Mouse (Mus musculus) cerebellum, adult 2 months (tissue): Measurements from ENCODE around the gene Kcne4. TPM values are rescaled to one million over a fixed set of nuclear protein-coding genes. Genes with fewer than 3 reads are reported as not detected.
"Not testable (repeated sequence)": the region's sequence is repeated elsewhere in the genome, so short reads cannot be mapped to it uniquely, and the experiment has no call there.

ENCODE experiments used
- DNase-seq, 2 experiments: peaks; one replicate each; pipeline ENCODE4 v3.0.0; 2021
- H3K27ac ChIP-seq: fragments of 200-500 bp; 2 replicates; pipeline ENCODE4 v1.5.1; 2012; ENCODE audit warnings: low read length, control low read depth, inconsistent platforms; ENCODE audit not compliant: insufficient read depth
- H3K27me3 ChIP-seq: fragments of 200-500 bp; 2 replicates; pipeline ENCODE4 v1.6.1; 2012; ENCODE audit warnings: inconsistent platforms, mild to moderate bottlenecking, low read length, moderate library complexity; ENCODE audit not compliant: control insufficient read depth, insufficient read depth
- H3K4me1 ChIP-seq: fragments of 200-500 bp; 2 replicates; pipeline ENCODE4 v1.6.1; 2011; ENCODE audit warnings: low read length; ENCODE audit not compliant: control insufficient read depth, insufficient read depth
- H3K4me3 ChIP-seq: fragments of 200-500 bp; replicated peaks from 2 replicates; pipeline ENCODE3; 2011; ENCODE audit warnings: mild to moderate bottlenecking, low read depth, low read length, control low read depth; ENCODE audit not compliant: insufficient read depth
- CTCF ChIP-seq: fragments of 200-500 bp; IDR thresholded peaks from 2 replicates; pipeline ENCODE4 v1.5.1; 2011; ENCODE audit warnings: low read depth, mild to moderate bottlenecking, control low read depth, low read length, moderate library complexity, borderline replicate concordance; ENCODE audit not compliant: insufficient read depth
- POLR2A ChIP-seq: fragments of 200-500 bp; IDR thresholded peaks from 2 replicates; pipeline ENCODE4 v1.6.1; 2011; ENCODE audit warnings: low read length, control low read depth, borderline replicate concordance; ENCODE audit not compliant: insufficient read depth
- WGBS: fragments of 180-500 bp; shearing (Covaris S2); methylation state at CpG from one replicate; pipeline ENCODE4 v1.1.7; 2018; 5-methylcytosine and 5-hydroxymethylcytosine counted together
- polyA plus RNA-seq: library from polyadenylated mRNA; depleted of rRNA; stranded (reverse); fragments of >200 nt; gene quantifications from 2 replicates; pipeline ENCODE4 v1.2.3, GENCODE M21; 2012; rRNA removed

The Kcne4 gene
- polyA plus RNA-seq, result 0.40 and 0.56 TPM in 2 replicates

DNA sequence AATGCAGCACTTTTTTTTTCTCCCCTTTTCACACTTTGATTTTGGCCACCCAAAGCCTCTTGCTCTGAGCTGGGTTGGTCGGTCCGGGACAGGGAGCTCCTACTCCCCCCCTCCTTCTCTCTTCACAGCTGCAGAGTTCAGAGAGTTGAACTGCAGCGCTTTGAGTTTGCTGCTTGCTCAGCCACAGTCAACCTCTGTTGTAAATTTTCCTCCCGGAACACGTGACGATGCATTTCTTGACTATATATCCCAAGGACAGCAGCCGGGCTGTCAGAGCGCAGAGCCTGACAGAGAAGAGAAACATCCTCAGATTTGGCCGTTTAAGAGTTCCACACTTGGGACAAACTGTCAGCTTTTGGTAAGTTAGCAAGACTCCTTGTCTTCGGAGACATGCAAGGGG is at the start of gene Kcne4:
TSS of gene Kcne4 (plus strand) at position 120 of the 400 bp plus-strand sequence.
- no peaks in the 10 kb centered on the region for H3K27me3 ChIP-seq
- H3K4me3 ChIP-seq, result no peak within 1 kb of the TSS
- DNase-seq, result no peak
- TF ChIP-seq POLR2A (no peak), CTCF (no peak)
- H3K27ac ChIP-seq, result no peak within 1 kb of the TSS
- H3K4me1 ChIP-seq, result no peaks in the 10 kb centered on the region
- WGBS, result 71% methylated on average over 10 of the region's 10 CpGs

DNA sequence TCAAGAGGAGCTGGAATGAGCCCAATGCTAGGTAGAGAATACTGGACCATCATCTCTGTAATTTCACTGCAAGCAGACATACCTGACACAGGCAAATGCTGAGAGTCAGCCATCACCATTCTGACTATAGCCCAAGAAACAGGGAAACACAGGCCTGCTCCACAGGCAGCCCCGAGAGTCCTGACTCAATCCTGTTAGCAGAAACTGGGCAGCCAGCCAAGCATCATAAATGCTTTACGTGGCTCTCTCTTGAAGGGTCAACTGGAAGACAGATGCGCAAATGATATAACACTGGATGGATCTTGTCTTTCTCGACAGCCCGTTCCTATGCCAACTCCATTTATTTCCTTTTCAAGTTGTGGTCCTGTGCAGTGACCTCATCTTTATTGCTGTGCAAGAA is 34.7 kb upstream of the Kcne4 start:
- H3K27ac ChIP-seq, result no peak overlapping the region
- WGBS, result 24% methylated on average over 5 of the region's 5 CpGs
- H3K27me3 ChIP-seq, result no peaks in the 10 kb centered on the region
- no peaks in the 10 kb centered on the region for H3K4me1 ChIP-seq
- no peak overlapping the region for H3K4me3 ChIP-seq
- no peak for DNase-seq
- TF ChIP-seq POLR2A (no peak), CTCF (no peak)

DNA sequence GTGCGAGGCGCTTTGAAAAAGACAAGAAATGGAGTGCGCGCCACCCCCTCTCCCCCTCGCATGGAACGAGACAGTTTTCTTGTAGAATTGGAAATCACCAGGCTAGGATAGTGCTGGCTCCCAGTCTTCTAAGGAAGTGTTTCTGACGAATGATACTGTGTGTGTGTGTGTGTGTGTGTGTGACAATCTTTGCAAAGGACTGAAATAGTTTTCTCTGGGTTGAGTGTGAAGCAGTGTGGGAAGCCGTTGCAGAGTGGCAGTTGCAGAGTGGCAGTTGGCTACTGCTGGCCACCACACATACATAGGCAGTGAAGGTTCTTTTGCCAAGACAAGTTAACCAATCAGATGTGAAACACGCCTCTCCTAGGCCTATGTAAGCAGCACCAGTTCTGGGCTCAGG is 31.6 kb upstream of the Kcne4 start:
- H3K4me3 ChIP-seq, DNase-seq, H3K27me3 ChIP-seq, H3K27ac ChIP-seq, H3K4me1 ChIP-seq: not testable (repeated sequence)
- WGBS, result 93% methylated on average over 9 of the region's 9 CpGs

DNA sequence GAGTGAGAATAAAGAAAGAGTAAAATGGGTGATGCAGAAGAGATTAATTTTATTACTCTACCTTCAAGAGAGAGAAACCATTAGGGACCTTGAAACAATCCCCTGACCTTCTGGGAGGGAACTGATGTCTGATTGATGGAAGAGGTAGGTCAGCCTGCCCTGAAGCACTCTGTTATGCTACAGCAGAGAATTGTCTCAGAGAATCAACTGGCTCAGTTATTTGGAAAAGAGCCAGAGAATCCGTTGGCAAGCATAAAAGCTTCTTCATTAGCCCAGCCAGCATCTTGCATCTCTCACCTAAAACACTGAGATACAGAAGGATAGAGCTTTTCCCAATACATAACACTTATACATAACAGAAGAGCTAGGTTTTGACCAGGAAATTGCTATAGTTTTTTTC is 26.8 kb upstream of the Kcne4 start:
- Histone ChIP-seq H3K27ac (no peak overlapping the region), H3K4me3 (no peak overlapping the region), H3K4me1 (no peaks in the 10 kb centered on the region), H3K27me3 (no peaks in the 10 kb centered on the region)
- WGBS, result 4% methylated on average over 1 of the region's 1 CpGs
- DNase-seq, result peak in 1 of 2 experiments; percentile 70
- TF ChIP-seq POLR2A (no peak), CTCF (no peak)

DNA sequence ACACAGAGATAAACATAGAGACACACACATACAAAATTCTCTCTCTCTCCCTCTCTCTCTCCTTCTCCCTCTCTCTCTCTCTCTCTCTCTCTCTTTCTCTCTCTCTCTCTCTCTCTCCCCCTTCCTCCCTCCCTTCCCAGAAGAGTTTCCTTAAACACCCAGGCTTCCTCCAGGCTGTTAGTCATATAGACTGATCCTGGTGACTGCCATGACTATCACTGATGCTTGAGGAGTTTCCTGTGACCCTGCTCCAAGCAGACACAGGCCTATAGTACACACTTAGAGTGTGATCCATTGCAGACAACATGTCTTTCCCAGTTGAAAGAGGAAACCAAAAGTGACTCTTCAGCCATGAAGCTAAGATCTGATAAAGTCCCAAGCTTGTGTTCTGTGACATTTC is 9.1 kb upstream of the Kcne4 start:
- TF ChIP-seq CTCF (no peak), POLR2A (no peak)
- no peak for DNase-seq
- H3K4me3 ChIP-seq, result no peak overlapping the region
- no peak overlapping the region for H3K27ac ChIP-seq
- no peaks in the 10 kb centered on the region for H3K4me1 ChIP-seq
- no peaks in the 10 kb centered on the region for H3K27me3 ChIP-seq

DNA sequence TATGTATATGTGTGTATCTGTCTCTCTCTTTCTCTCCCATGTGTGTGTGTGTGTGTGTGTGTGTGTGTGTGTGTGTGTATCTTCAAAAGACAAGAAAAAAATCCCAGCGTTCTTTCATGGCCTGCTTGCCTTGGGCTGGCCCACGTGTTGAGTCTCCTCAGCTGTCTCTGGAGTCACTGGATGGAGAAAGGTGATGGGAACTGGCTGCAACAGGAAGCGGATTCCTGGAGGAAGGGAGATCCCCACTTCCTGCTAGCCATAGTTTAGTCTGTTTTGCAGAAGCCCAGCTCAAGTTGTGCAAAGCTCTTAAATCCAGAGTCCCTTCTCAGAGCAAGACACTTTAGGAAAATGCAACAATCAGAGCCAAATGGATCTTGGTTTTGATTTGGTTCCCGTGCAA is 6.7 kb upstream of the Kcne4 start:
- no peaks in the 10 kb centered on the region for H3K4me1 ChIP-seq
- TF ChIP-seq CTCF (no peak), POLR2A (no peak)
- H3K4me3 ChIP-seq, result no peak overlapping the region
- H3K27me3 ChIP-seq, result no peaks in the 10 kb centered on the region
- H3K27ac ChIP-seq, result no peak overlapping the region
- DNase-seq, result no peak
- 90% methylated on average over 4 of the region's 4 CpGs for WGBS

DNA sequence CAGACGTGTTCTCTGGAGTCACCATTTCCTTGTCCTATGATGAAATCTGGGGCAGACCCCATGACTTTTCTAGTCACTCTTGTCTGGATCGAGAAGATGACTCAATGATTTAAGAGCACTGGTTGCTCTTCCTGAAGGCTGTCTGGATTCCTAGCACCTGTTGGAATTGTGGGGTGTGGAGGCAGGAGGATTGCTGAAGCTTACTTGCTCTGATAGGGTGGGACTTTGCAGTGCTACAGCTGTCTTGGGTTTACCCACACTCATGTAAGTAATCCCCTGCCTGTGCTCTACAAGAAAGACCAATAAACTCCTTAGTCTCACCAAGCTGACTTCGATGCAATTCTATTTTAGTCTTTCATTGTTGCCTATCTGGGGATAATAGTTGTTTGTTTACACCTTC is 5.7 kb upstream of the Kcne4 start:
- TF ChIP-seq POLR2A, result no peak
- no peak for TF ChIP-seq CTCF
- Histone ChIP-seq H3K27ac (no peak overlapping the region), H3K4me1 (no peaks in the 10 kb centered on the region), H3K27me3 (no peaks in the 10 kb centered on the region), H3K4me3 (no peak overlapping the region)
- WGBS, result 88% methylated on average over 3 of the region's 3 CpGs
- no peak for DNase-seq

DNA sequence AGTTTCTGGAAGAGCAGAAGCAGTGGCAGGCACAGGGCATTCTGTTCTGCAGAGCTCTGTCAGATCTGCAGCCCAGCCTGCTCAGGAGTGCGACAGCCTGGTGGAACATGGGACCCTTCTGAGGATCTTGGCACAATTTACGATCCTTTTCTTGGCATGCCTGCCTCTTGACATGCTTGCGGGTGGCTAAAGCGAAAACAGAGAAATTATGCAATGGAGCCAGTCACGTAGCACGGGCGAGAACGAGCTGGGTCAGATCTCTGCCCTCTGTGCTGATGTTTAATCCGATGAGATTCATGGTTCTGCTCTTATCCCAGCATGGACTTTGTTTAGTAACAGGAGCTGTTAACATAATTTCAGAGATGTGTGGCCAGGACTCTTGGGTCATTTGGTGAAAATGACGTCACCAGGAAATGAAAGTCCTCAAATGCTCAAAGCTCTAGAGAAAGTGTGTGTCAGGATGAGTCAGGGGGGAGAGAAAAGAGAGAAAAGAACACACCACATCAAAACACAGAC is 4.5 kb upstream of the Kcne4 start:
- H3K27ac ChIP-seq, result no peak overlapping the region
- TF ChIP-seq POLR2A, result no peak
- no peak for TF ChIP-seq CTCF
- H3K27me3 ChIP-seq, result no peaks in the 10 kb centered on the region
- no peak overlapping the region for H3K4me3 ChIP-seq
- WGBS, result 5% methylated on average over 10 of the region's 10 CpGs
- H3K4me1 ChIP-seq, result no peaks in the 10 kb centered on the region
- DNase-seq, result no peak
